Mouse (Mus musculus) kidney, embryonic 14.5 days (tissue): ENCODE measurements around the gene Ppil4. TPM values are rescaled to one million over a fixed set of nuclear protein-coding genes. Genes with fewer than 3 reads are reported as not detected.

Source experiments
- ATAC-seq: fragments of 200-750 bp; cut with Nextera tagmentation; 2 replicates; pipeline ENCODE4 v1.8.0; 2017; ENCODE audit warnings: moderate number of reproducible peaks, mild to moderate bottlenecking, moderate TSS enrichment, moderate library complexity; ENCODE audit not compliant: low FRiP score, low TSS enrichment
- H3K27ac ChIP-seq: fragments of 300-500 bp; sonication (generic); 2 replicates; pipeline ENCODE4 v1.5.1; 2014; ENCODE audit warnings: low read depth, mild to moderate bottlenecking, low read length, moderate library complexity, mixed read lengths
- H3K27me3 ChIP-seq: fragments of 300-500 bp; sonication (generic); 2 replicates; pipeline ENCODE4 v1.6.1; 2014; ENCODE audit warnings: mild to moderate bottlenecking, low read length; ENCODE audit not compliant: control insufficient read depth, insufficient read depth
- H3K36me3 ChIP-seq: fragments of 300-500 bp; sonication (generic); 2 replicates; pipeline ENCODE4 v1.6.1; 2014; ENCODE audit warnings: low read length, mixed read lengths; ENCODE audit not compliant: control insufficient read depth, insufficient read depth
- H3K4me1 ChIP-seq: fragments of 300-500 bp; sonication (generic); 2 replicates; pipeline ENCODE4 v1.6.1; 2014; ENCODE audit warnings: low read length, mixed read lengths; ENCODE audit not compliant: control insufficient read depth, insufficient read depth
- H3K4me2 ChIP-seq: fragments of 300-500 bp; sonication (generic); replicated peaks from 2 replicates; pipeline ENCODE4 v1.6.1; 2014; ENCODE audit warnings: low read depth, mild to moderate bottlenecking, low read length
- H3K4me3 ChIP-seq: fragments of 300-500 bp; sonication (generic); 2 replicates; pipeline ENCODE4 v1.5.1; 2014; ENCODE audit warnings: mild to moderate bottlenecking, low read length
- H3K9ac ChIP-seq: fragments of 300-500 bp; sonication (generic); 2 replicates; pipeline ENCODE4 v1.6.1; 2014; ENCODE audit warnings: low read depth, mild to moderate bottlenecking, low read length, moderate library complexity
- H3K9me3 ChIP-seq: fragments of 300-500 bp; sonication (generic); 2 replicates; pipeline ENCODE4 v1.6.1; 2016; ENCODE audit warnings: low read length; ENCODE audit not compliant: control insufficient read depth
- WGBS: fragments of 180-500 bp; shearing (Covaris S2); extraction: QIAGEN DNeasy Blood & Tissue Kit; methylation state at CpG from one replicate; pipeline ENCODE4 v1.1.7; 2014; 5-methylcytosine and 5-hydroxymethylcytosine counted together
- polyA plus RNA-seq: library from polyadenylated mRNA; unstranded; fragments of >200 nt; fragmentation: Nextera tagmentation; extraction: Ambion mirVana; gene quantifications from 2 replicates; pipeline ENCODE4 v1.2.1, GENCODE M21; 2014

Gene Ppil4
- polyA plus RNA-seq, 1 experiment from 2014 or later, result 40.8 TPM

DNA sequence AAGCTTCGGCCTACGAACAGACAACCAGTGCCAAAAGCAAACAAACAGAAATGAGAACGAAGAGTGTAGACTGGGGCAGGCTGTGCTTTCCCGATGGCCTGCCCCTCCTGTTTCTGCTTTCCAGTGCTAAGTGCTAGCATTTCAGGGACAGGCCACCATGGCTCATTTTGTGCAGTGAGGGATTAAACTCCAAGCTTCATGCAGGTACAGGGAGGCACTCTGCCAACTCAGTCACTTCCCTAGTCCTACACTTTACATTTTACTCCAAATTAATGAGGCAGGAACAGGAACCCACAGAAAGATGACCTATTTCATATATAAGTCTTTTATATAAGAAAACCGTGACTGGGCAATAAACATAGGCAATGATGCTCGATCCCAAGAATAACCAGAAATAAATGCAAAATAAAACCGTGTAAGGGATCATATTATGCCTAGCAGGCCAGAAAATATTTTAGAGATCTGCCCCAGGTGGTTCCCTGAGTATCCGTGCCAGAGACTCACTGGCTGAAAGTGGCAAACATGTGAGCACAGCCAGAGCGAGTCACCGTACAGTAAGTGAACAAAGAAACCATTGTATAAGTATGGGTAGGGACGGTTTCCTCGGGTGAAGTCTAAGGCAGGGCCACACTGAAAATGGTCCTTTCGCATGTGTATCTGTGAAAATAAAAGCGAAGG lies 68.7 kb downstream of the Ppil4 start:
- Histone ChIP-seq H3K27ac (no peak overlapping the region), H3K4me3 (no peak overlapping the region), H3K9ac (no peak overlapping the region), H3K36me3 (no peaks in the 10 kb centered on the region), H3K4me2 (no peak overlapping the region), H3K4me1 (no peaks in the 10 kb centered on the region), H3K9me3 (no peaks in the 10 kb centered on the region), H3K27me3 (no peaks in the 10 kb centered on the region)
- no peak for ATAC-seq
- WGBS, result 85% methylated on average over 14 of the region's 14 CpGs

- H3K27ac ChIP-seq, result no peak overlapping the region
- 89% methylated on average over 23 of the region's 25 CpGs for WGBS
- peaks cover 7% of the 10 kb centered on the region; the same call in 1 of the 2 replicates for H3K27me3 ChIP-seq
- no peak overlapping the region for H3K4me3 ChIP-seq
- no peaks in the 10 kb centered on the region for H3K4me1 ChIP-seq
- no peak overlapping the region for H3K4me2 ChIP-seq
- H3K9ac ChIP-seq, result no peak overlapping the region
- no peak for ATAC-seq
- no peaks in the 10 kb centered on the region for H3K9me3 ChIP-seq
- H3K36me3 ChIP-seq, result no peaks in the 10 kb centered on the region
Observed at GRCm38 (mm10) chr10:7861937-7862657, 69.4 kb downstream of the Ppil4 start.

- ATAC-seq, result no peak
- WGBS, result 95% methylated on average over 6 of the region's 6 CpGs
- no peak overlapping the region for H3K27ac ChIP-seq
- H3K4me2 ChIP-seq, result no peak overlapping the region
- H3K9ac ChIP-seq, result no peak overlapping the region
- H3K9me3 ChIP-seq, result no peaks in the 10 kb centered on the region
- H3K4me1 ChIP-seq, result no peaks in the 10 kb centered on the region
- peaks cover 17% of the 10 kb centered on the region for H3K27me3 ChIP-seq
- no peak overlapping the region for H3K4me3 ChIP-seq
- H3K36me3 ChIP-seq, result no peaks in the 10 kb centered on the region
Observed at GRCm38 (mm10) chr10:7863411-7863810, 70.7 kb downstream of the Ppil4 start.

GRCm38 (mm10) chr10:7864184-7864583 lies 71.5 kb downstream of the Ppil4 start:
- WGBS, result 72% methylated on average over 6 of the region's 6 CpGs
- ATAC-seq, result no peak
- H3K27me3 ChIP-seq, result peaks cover 17% of the 10 kb centered on the region
- no peak overlapping the region for H3K4me2 ChIP-seq
- H3K27ac ChIP-seq, result no peak overlapping the region
- no peaks in the 10 kb centered on the region for H3K36me3 ChIP-seq
- H3K4me3 ChIP-seq, result no peak overlapping the region
- H3K4me1 ChIP-seq, result no peaks in the 10 kb centered on the region
- H3K9ac ChIP-seq, result no peak overlapping the region
- H3K9me3 ChIP-seq, result no peaks in the 10 kb centered on the region

DNA sequence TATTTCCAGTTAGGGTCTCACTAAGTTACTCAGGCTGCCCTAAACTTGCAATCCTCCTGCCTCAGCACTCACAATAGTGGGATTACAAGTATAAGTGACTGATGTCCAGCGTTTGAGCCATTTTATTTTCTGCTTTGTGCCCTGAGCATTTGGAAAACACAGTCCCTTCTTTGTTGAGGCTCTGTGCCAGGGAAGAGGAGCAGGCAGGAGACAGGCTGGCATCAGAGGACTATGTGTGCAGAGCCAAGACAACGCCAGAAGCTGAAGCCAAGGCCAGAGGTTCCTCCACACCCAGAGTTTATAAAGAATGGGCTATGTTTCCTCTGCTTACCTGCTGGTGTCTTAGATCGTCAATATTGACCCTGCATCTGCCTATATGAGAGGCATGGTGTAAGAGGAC lies 72.1 kb downstream of the Ppil4 start:
- H3K9ac ChIP-seq, result no peak overlapping the region
- no peak overlapping the region for H3K4me3 ChIP-seq
- no peak for ATAC-seq
- 87% methylated on average over 3 of the region's 3 CpGs for WGBS
- H3K27me3 ChIP-seq, result peaks cover 17% of the 10 kb centered on the region
- no peaks in the 10 kb centered on the region for H3K36me3 ChIP-seq
- no peaks in the 10 kb centered on the region for H3K4me1 ChIP-seq
- no peak overlapping the region for H3K4me2 ChIP-seq
- no peak overlapping the region for H3K27ac ChIP-seq
- no peaks in the 10 kb centered on the region for H3K9me3 ChIP-seq

- ATAC-seq, result peak; percentile 43; the same call in 1 of the 2 replicates
- WGBS, result 20% methylated on average over 50 of the region's 50 CpGs
- Histone ChIP-seq H3K9ac (peak overlapping the region; percentile 23; the same call in 1 of the 2 replicates), H3K4me3 (peak overlapping the region; percentile 40), H3K27me3 (peaks cover 17% of the 10 kb centered on the region), H3K4me2 (peak overlapping the region; percentile 78), H3K4me1 (0 out of 2 replicates have a peak, but pooled peaks cover 3% of the 10 kb centered on the region), H3K27ac (no peak overlapping the region), H3K9me3 (no peaks in the 10 kb centered on the region), H3K36me3 (no peaks in the 10 kb centered on the region)
Observed at GRCm38 (mm10) chr10:7866762-7867665, 74.3 kb downstream of the Ppil4 start.

GRCm38 (mm10) chr10:7867666-7868030 lies 75.0 kb downstream of the Ppil4 start:
- 22% methylated on average over 21 of the region's 21 CpGs for WGBS
- no peak overlapping the region for H3K27ac ChIP-seq
- H3K36me3 ChIP-seq, result no peaks in the 10 kb centered on the region
- 0 out of 2 replicates have a peak, but pooled peaks cover 3% of the 10 kb centered on the region for H3K4me1 ChIP-seq
- peak overlapping the region; percentile 40 for H3K4me3 ChIP-seq
- ATAC-seq, result 0 out of 2 replicates have a peak, but pooled peaks have one; percentile 53
- H3K4me2 ChIP-seq, result peak overlapping the region; percentile 78
- peaks cover 17% of the 10 kb centered on the region for H3K27me3 ChIP-seq
- H3K9me3 ChIP-seq, result no peaks in the 10 kb centered on the region
- peak overlapping the region; percentile 23; the same call in 1 of the 2 replicates for H3K9ac ChIP-seq

DNA sequence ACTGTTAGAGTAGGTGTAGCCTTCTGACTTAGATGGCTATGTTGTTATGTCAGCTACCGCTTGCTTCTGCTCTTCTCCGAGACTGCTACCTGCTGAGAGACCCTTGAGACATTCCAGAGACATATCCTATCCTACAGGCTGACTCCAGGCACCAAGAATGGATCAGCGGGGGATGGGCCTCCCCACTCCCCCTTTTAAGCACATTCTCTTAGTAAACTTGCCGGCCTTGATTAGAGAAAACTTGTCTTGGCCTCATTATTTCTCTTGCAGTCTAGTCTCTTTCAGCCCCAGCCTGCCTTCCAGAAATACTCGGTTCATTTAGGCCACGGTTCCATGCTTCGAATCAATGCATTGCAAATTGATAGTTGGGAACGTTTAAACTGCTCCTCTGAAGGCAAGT lies 77.1 kb downstream of the Ppil4 start:
- 0 out of 2 replicates have a peak, but pooled peaks cover 3% of the 10 kb centered on the region for H3K4me1 ChIP-seq
- no peak overlapping the region for H3K27ac ChIP-seq
- 69% methylated on average over 8 of the region's 8 CpGs for WGBS
- peaks cover 17% of the 10 kb centered on the region for H3K27me3 ChIP-seq
- H3K4me2 ChIP-seq, result no peak overlapping the region
- no peaks in the 10 kb centered on the region for H3K9me3 ChIP-seq
- H3K4me3 ChIP-seq, result no peak overlapping the region
- H3K36me3 ChIP-seq, result no peaks in the 10 kb centered on the region
- no peak overlapping the region for H3K9ac ChIP-seq
- ATAC-seq, result no peak
